Mouse (Mus musculus): ENCODE results near the gene Bicdl1. TPM values are rescaled to one million over a fixed set of nuclear protein-coding genes. Genes with fewer than 3 reads are reported as not detected.

The Bicdl1 gene
- polyA plus RNA-seq, 1 experiment from 2014 or later, result 1.9 TPM

GRCm38 (mm10) chr5:115626237-115626886, 105.1 kb downstream of the Bicdl1 start:
- H3K9me3 ChIP-seq (ENCODE audit: low read length), result no peaks in the 10 kb centered on the region
- 0 out of 2 replicates have a peak overlapping the region, but pooled peaks have one; percentile 4 for H3K4me3 ChIP-seq (ENCODE audit: low read depth, low read length)
- ATAC-seq, result peak; percentile 89
- 60% methylated on average over 10 of the region's 10 CpGs for WGBS (ENCODE audit: insufficient replicate concordance)
- H3K36me3 ChIP-seq (replicated peaks; ENCODE audit: insufficient read depth, low read length), result peaks cover 3% of the 10 kb centered on the region; the same call in 1 of the 2 replicates
- peak; percentile 51 for DNase-seq
- no peaks in the 10 kb centered on the region for H3K27me3 ChIP-seq (ENCODE audit: insufficient read depth, low read length)
- peak overlapping the region; percentile 36; the same call in 1 of the 2 replicates for H3K9ac ChIP-seq (replicated peaks)
- H3K4me2 ChIP-seq (ENCODE audit: low read depth, low read length), result peak overlapping the region; percentile 53
- peak overlapping the region; percentile 91 for H3K27ac ChIP-seq (ENCODE audit: low read depth)
- TF ChIP-seq CTCF (IDR thresholded peaks at IDR 0.05; ENCODE audit: low read depth) (no peak), EP300 (IDR thresholded peaks at IDR 0.05; ENCODE audit: low read depth) (peak; percentile 62)
- peaks cover 39% of the 10 kb centered on the region for H3K4me1 ChIP-seq (ENCODE audit: insufficient read depth)

GRCm38 (mm10) chr5:115623694-115624440, 107.6 kb downstream of the Bicdl1 start:
- Histone ChIP-seq H3K9me3 (ENCODE audit: low read length) (no peaks in the 10 kb centered on the region), H3K4me1 (ENCODE audit: insufficient read depth) (peaks cover 22% of the 10 kb centered on the region), H3K4me2 (ENCODE audit: low read depth, low read length) (no peak overlapping the region), H3K27ac (ENCODE audit: low read depth) (peak overlapping the region; percentile 37; the same call in 1 of the 2 replicates), H3K9ac (replicated peaks) (no peak overlapping the region), H3K36me3 (replicated peaks; ENCODE audit: insufficient read depth, low read length) (peaks cover 21% of the 10 kb centered on the region), H3K27me3 (ENCODE audit: insufficient read depth, low read length) (no peaks in the 10 kb centered on the region), H3K4me3 (ENCODE audit: low read depth, low read length) (no peak overlapping the region)
- 55% methylated on average over 9 of the region's 9 CpGs for WGBS (ENCODE audit: insufficient replicate concordance)
- DNase-seq (no peak), ATAC-seq (no peak)
- TF ChIP-seq EP300 (IDR thresholded peaks at IDR 0.05; ENCODE audit: low read depth) (no peak), CTCF (IDR thresholded peaks at IDR 0.05; ENCODE audit: low read depth) (no peak)

DNA sequence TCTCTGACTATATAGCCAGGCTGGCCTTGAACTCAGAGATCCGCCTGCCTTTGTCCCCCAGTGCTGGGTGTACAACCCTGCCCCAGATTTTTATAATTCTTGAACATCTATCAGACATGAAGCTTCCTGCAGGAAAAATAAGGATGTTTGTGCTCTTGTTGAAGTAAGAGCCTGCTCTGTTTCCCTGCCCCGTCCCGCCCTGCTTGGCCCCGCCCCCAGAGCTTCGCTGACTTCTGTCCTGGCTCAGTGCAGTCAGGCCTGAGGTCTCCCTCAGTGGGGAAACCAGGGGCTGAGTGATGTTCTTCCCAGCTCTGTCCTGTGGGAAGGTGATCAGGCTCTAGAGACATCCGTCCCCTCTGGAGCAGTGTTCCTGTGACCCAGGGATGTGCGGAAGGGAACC, 108.7 kb downstream of the Bicdl1 start:
- no peak for ATAC-seq
- H3K36me3 ChIP-seq (replicated peaks; ENCODE audit: insufficient read depth, low read length), result peaks cover 26% of the 10 kb centered on the region

DNA sequence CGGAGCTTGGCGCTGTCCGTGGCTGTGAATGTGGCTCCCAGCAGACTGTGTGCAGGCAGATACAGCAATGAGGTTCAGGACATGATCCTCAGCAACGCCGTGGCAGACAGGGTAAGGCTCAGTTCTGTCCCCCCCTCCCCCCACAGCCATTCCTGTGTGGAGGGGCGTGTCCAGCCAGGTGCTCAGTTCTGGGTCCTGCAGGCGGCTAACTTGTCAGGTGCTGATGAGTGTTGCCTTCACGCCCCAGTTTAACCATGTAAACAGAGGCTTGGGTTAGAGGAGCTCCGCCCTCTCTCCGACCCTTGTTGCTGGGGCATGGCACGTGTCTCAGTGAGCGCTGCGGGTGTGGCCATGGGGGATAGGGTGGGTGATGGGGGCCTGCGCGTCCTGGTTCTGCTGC, 111.7 kb downstream of the Bicdl1 start:
- no peaks in the 10 kb centered on the region for H3K9me3 ChIP-seq (ENCODE audit: low read length)
- no peak overlapping the region for H3K27ac ChIP-seq (ENCODE audit: low read depth)
- peaks cover 51% of the 10 kb centered on the region for H3K36me3 ChIP-seq (replicated peaks; ENCODE audit: insufficient read depth, low read length)
- H3K4me1 ChIP-seq (ENCODE audit: insufficient read depth), result peaks cover 5% of the 10 kb centered on the region; the same call in 1 of the 2 replicates
- no peak overlapping the region for H3K9ac ChIP-seq (replicated peaks)
- TF ChIP-seq EP300 (IDR thresholded peaks at IDR 0.05; ENCODE audit: low read depth), result no peak
- TF ChIP-seq CTCF (IDR thresholded peaks at IDR 0.05; ENCODE audit: low read depth), result no peak
- no peak overlapping the region for H3K4me3 ChIP-seq (ENCODE audit: low read depth, low read length)
- no peak overlapping the region for H3K4me2 ChIP-seq (ENCODE audit: low read depth, low read length)
- WGBS (ENCODE audit: insufficient replicate concordance), result 86% methylated on average over 15 of the region's 15 CpGs
- H3K27me3 ChIP-seq (ENCODE audit: insufficient read depth, low read length), result no peaks in the 10 kb centered on the region
- ATAC-seq (no peak), DNase-seq (no peak)

More for the DNA sequence above, 108.7 kb downstream of the Bicdl1 start:
- peak; percentile 54 for DNase-seq
- Histone ChIP-seq H3K27me3 (ENCODE audit: insufficient read depth, low read length) (no peaks in the 10 kb centered on the region), H3K4me1 (ENCODE audit: insufficient read depth) (peaks cover 15% of the 10 kb centered on the region), H3K27ac (ENCODE audit: low read depth) (no peak overlapping the region), H3K4me3 (ENCODE audit: low read depth, low read length) (no peak overlapping the region), H3K9ac (replicated peaks) (no peak overlapping the region), H3K9me3 (ENCODE audit: low read length) (no peaks in the 10 kb centered on the region), H3K4me2 (ENCODE audit: low read depth, low read length) (no peak overlapping the region)
- 68% methylated on average over 7 of the region's 7 CpGs for WGBS (ENCODE audit: insufficient replicate concordance)
- TF ChIP-seq CTCF (IDR thresholded peaks at IDR 0.05; ENCODE audit: low read depth) (no peak), EP300 (IDR thresholded peaks at IDR 0.05; ENCODE audit: low read depth) (no peak)

DNA sequence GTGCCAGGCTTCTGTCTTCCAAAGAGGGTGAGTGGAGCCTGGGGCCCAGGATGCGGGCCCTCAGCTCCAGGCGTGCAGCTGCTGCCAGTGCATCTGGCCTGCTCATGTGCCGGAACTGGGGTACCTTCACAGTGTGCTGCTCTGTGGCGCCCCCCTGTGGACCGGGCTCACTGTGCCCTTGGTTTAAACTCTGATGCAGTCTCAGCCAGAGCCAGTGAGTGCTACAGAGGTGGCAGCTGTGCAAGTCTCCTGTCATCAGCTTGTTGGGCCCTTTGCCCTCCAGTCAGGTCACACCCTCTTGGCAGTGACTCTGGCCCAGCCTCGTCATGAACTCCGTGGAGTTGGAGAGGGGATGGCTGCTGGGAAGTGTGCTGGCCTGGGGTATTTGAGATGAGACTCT, 116.5 kb downstream of the Bicdl1 start:
- Histone ChIP-seq H3K4me2 (ENCODE audit: low read depth, low read length) (no peak overlapping the region), H3K27ac (ENCODE audit: low read depth) (no peak overlapping the region), H3K27me3 (ENCODE audit: insufficient read depth, low read length) (no peaks in the 10 kb centered on the region), H3K9ac (replicated peaks) (no peak overlapping the region), H3K4me3 (ENCODE audit: low read depth, low read length) (no peak overlapping the region), H3K4me1 (ENCODE audit: insufficient read depth) (no peaks in the 10 kb centered on the region; the same call in 1 of the 2 replicates), H3K9me3 (ENCODE audit: low read length) (no peaks in the 10 kb centered on the region), H3K36me3 (replicated peaks; ENCODE audit: insufficient read depth, low read length) (peaks cover 85% of the 10 kb centered on the region)
- 79% methylated on average over 7 of the region's 7 CpGs for WGBS (ENCODE audit: insufficient replicate concordance)
- ATAC-seq (peak; percentile 47), DNase-seq (peak; percentile 82)
- TF ChIP-seq EP300 (IDR thresholded peaks at IDR 0.05; ENCODE audit: low read depth) (no peak), CTCF (IDR thresholded peaks at IDR 0.05; ENCODE audit: low read depth) (peak; percentile 85)

DNA sequence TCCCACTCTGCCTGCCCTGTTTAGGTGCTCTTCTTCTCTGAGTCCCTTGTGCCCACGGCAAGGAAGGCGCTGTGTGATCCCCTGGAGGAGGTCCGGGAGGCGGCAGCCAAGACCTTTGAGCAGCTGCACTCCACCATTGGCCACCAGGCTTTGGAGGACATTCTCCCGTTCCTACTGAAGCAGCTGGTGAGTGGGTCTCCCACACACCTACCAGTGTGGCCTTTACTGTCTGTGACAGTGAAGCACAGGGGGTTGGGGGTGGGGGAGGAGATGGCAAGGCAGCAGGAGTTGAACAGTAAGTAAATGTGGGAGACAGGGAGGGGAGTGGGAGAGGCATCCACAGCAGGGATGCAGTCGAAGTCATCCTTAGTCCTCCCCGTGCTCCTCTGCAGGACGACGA, 118.1 kb downstream of the Bicdl1 start:
- ATAC-seq (no peak), DNase-seq (no peak)
- Histone ChIP-seq H3K9me3 (ENCODE audit: low read length) (no peaks in the 10 kb centered on the region), H3K4me3 (ENCODE audit: low read depth, low read length) (no peak overlapping the region), H3K36me3 (replicated peaks; ENCODE audit: insufficient read depth, low read length) (peaks cover 83% of the 10 kb centered on the region), H3K27ac (ENCODE audit: low read depth) (no peak overlapping the region), H3K9ac (replicated peaks) (no peak overlapping the region), H3K27me3 (ENCODE audit: insufficient read depth, low read length) (no peaks in the 10 kb centered on the region), H3K4me2 (ENCODE audit: low read depth, low read length) (no peak overlapping the region), H3K4me1 (ENCODE audit: insufficient read depth) (no peaks in the 10 kb centered on the region; the same call in 1 of the 2 replicates)
- 93% methylated on average over 9 of the region's 9 CpGs for WGBS (ENCODE audit: insufficient replicate concordance)
- TF ChIP-seq CTCF (IDR thresholded peaks at IDR 0.05; ENCODE audit: low read depth), result no peak
- no peak for TF ChIP-seq EP300 (IDR thresholded peaks at IDR 0.05; ENCODE audit: low read depth)

All from liver, postnatal 0 days (tissue).